Mouse (Mus musculus): ENCODE data around the gene Creb5. TPM values are rescaled to one million over a fixed set of nuclear protein-coding genes. Genes with fewer than 3 reads are reported as not detected.

The Creb5 gene
- total RNA-seq (2022): 1 to 10 TPM; 4.2 to 7.4 (median 5.0) TPM

DNA sequence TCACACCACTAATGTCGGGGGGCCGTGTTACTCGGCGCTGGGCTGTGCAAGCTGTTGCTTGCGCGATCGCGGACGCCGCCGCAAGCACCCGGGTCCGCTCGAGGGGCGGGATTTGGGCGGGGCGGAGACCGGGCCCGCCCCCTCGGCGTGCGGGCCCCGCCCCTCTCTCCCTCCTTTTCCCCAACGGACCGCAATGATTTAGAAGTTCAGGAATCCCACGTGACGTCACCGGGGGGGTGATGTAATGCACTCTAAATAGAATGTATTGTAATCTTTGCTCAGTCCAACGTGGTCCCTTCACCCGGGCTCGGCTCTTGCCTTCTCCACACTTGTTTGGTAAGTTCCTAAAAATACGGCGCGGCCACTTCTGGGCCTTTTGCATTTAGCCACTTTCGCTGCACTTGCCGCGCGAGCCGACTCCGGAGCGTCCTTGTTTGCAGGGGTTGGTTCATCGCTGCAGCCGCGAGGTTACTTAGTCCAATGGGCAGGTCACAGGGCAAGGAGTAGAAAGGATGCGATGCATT, at the start of gene Creb5:
Gene Creb5 (plus strand): TSS at position 233 of the 524 bp plus-strand sequence.
- DNase-seq (ENCODE audit: low spot score in 2 of 2): peak; percentile 67 to 72

DNA sequence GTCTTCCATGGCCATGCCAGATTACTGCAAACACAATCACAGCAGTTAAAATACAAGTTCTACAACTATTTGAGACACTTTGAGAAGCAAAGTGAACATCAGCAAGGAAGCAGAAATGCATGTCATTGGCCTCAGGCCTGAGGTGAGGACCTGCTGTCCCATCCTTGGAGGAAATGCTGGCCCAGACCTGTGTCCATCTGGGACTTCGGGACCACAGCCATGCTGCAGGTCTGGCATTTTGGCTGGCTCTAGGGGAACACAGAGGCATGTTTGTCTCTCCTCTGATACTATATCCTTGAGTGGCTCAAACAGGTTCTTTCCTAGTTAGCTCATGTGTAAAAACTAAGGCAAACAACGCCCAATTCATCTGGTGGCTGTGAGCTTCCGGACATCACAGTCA, 27.2 kb upstream of the Creb5 start:
- DNase-seq (ENCODE audit: low spot score in 2 of 2): no peak

DNA sequence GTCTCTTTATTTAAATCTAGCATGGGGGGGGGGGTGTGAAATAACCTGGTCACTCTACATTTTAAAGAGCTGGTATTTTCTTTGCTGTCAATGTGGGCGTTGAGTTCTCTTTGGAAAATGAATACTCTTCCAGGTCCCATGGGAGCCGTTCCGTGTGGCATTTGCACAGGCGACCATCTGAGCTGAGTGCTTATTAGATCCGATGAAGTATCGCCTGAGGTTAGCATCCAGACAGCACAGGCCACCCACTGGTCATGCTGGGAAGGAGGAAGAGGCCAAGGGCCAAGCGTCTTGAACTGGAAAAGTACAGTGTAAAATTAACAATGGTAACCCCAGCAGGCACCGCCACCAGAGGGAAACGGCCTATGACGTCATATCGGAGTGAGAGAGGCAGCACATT, 24.7 kb upstream of the Creb5 start:
- no peak for DNase-seq (ENCODE audit: low spot score in 2 of 2)

DNA sequence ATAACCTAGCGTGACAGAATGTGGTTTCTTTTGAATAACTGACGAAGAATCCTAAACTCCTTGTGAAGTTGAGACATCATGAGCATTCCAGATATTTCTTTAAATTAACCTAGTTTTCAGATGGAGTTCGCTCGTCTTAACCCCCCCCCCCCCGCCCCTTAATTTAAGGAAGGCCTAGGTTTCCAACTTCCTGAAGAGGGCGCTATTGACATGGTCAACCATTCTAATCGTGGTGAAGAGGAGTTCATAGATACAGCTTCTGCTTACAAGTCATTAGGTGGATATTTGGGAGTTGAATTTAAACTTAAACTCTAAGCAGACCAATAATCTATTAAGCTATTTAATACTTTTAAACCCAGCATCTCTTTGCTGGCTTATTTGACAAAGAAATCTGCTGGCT, 20.0 kb upstream of the Creb5 start:
- no peak for DNase-seq (ENCODE audit: low spot score in 2 of 2)

DNA sequence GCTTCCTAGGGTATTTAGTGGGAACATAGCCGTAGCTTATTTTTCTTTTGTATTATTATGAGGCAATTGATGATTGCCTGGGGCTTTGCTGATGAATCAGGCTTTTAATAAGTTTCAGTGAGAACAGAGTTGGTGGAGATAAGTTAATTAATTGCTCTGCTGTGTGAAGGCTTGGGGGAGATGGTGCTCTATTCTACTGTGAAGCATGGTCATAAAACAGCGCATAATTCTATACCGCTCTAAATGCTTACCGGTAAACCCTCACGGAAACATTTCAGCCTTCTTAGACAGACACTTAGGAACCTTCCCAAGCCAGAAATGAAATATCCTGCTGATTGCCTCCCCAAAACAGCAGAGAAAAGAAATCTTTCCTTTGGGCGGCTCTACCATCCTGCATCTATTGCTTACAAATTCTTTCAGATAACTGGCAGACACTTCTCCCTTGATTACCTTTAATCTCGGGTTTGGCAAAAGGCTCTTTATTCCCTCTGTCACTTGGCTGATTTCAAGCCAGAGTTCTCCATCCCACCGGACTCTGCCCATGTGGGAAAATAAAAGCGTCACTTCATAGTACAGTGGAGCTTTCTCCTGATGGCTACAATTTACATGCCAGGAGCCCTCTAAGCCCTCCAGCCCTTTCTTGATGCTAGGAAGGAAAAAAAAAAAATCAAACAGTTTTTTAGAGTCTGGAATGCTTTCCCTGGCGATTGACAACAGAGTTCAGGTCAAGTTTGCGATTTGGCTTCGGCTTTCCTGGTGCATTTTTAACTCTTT, 19.2 kb upstream of the Creb5 start:
- DNase-seq (ENCODE audit: low spot score in 2 of 2): no peak

DNA sequence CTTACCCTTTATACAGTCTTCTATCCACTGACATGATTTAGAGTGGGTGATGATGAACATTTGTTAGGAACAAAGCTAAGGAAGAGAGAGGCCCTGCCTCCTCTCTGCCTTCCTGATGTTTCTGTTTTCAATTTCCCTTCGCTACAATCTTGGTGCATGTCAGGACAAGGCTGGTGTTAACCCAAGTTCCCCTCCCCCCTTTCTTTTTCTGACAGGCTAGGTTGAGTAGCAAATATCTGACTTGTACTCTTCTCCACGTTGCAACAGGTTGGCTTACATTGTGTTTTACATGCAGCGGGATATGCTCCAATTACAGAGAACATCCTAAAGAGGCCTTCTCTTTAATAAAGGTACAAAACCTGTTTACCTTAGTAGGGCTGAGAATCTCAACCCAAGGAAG, 15.9 kb upstream of the Creb5 start:
- no peak for DNase-seq (ENCODE audit: low spot score in 2 of 2)

DNA sequence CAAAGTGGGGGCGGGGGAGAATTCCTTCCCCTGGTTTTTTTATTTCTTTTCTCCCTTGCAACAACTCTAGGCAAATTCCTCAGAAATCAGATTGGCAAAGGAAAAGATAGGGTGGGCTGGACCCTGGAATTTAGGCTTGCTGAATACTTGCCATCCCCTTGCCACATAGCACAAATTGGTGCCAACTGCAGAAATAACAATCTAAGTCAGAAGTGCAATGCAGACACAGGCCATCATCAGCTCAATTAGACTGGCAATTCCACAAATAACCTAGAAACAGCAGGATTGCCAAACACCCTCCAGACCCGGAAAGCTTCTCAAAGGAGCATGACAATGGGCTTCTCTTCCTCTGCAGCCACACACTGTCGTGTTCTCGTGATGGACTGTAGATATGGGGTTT, 15.4 kb upstream of the Creb5 start:
- DNase-seq (ENCODE audit: low spot score in 2 of 2): no peak

DNA sequence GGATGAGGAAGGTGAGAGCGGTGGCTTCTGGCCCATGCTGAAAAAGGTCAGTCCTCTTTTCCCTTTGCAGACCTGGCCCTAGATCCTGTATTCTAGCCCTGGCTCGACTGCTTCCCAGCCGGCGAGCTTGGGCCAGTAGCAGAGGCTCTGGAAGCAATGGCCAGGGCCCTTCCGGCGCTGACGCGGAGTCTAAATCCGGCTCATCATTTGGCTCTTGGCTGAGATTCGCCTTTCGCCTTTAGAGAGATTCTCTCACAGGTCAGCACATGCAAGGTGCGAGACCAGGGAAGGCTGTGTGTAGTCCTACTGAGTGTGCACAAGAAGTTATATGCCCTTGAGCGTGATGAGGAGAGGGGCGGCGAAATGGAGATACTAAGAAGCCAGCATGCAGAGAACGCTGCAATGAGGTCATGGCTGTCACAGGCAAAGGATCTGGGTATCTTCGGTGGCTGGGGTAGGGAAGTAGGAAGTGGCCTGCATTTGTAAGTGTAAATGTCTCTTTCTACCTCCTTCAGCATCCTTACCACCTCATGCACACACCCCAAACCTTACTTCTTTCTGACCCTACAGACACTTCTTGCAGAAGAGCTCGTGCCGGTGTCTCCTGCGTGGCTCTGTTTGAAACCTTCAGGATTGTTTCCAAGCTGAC, 557 bp upstream of the Creb5 start:
- DNase-seq (ENCODE audit: low spot score in 2 of 2): no peak

DNA sequence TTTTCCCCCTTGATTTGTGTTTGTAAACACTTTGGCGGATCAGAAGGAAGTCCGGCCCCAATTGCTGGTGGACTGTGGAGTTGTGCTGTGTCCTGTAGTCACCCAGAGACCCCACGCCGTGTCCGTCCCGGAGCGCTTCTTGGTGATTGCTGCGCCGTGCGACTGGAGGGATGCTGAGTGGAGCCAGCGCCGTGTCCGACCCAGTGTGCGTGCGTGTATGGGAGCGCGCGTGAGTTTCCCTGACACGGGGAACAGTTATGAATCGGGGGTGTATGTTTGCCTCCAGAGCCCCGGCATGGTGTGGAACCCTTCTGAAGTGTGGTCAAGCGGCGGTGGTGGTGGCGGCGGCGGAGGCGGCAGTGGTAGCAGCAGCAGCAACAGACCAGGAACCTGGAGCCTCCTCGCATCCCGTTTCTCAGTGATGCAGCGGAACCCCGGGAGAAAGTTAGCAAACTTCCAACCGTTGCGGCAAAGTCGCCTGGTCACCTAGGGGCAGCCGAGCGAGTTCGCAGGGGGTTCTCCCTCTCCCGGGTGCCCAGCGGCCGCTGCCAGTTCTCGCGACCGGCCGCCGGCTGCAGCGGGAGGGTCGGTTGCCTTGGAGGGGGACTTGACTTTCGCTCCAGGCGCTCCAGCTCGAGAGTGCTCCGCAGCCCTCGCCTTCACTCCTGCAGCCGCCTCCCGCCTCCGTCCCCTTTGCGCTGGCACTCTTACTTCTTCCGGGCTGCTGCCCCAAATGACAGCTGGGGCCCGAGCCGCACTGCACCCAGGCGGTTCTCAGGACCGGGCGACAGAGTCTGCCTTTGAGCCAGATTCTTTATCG, 702 bp downstream of the Creb5 start:
- peak in 1 of 2 experiments; percentile 6 for DNase-seq (ENCODE audit: low spot score in 2 of 2)

DNA sequence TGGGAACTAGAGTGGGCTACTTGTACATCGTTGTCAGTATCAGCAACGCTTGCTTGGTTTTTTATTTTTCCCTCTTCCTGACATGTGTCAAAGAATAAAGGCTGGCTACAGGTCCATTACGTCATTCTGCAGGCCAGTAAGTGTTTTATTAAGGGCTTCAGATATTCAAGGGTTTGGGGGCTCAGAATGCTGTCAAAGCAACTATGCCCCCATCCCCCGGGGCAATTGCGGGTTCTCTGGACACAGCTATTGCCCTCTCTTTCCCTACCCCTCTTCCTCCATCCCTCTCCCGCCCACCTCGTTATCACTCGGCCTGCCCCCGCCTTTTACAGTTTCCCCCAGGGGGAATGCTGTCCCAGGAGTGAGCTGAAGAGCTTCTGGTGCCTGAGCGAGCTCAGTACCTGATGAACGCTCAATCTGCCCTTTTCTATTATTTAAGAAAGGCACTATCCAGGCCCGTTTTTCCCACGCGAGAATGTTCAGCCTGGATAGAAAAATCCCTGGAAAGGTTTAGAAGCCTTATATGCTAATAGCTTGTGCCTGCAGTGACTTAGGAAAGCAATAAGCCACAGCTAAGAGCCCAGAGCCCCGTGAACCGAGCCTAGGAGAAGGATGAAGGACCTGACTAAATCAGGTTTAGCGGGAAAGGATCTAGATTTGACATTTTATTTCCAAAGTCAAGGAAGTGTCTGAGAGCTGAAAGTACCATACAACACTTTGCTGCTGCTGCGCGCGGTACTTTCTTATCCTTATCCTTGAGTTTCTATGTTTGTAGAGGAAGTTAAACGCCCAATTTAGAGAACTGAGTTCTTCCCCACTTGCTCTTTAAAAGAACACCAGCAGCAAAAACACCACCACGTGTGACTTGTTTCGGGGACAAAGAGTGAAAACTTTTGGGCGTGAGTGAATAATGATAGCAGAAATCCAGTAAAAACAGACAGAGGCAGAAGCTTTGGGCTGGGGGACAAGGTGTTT, 1.8 kb downstream of the Creb5 start:
- DNase-seq (ENCODE audit: low spot score in 2 of 2): no peak

DNA sequence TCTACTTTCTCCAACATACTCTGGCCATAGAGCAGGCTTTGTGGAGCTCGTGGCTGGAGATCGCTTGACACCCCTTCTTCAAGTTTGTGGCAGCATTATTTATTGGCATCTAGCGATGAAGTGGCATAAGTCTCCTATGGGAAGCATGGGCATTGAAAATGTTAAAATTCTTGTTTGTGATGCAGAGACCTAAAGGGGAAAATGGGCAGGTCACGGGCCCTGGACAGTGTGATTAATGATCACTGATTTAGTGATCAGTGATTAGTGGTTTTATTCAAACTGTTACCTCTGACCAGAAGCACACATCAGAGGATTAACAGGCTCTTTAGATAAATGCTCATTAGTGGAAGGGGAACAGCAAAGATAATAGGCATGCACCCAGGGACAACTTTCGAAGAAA, 2.6 kb downstream of the Creb5 start:
- no peak for DNase-seq (ENCODE audit: low spot score in 2 of 2)

DNA sequence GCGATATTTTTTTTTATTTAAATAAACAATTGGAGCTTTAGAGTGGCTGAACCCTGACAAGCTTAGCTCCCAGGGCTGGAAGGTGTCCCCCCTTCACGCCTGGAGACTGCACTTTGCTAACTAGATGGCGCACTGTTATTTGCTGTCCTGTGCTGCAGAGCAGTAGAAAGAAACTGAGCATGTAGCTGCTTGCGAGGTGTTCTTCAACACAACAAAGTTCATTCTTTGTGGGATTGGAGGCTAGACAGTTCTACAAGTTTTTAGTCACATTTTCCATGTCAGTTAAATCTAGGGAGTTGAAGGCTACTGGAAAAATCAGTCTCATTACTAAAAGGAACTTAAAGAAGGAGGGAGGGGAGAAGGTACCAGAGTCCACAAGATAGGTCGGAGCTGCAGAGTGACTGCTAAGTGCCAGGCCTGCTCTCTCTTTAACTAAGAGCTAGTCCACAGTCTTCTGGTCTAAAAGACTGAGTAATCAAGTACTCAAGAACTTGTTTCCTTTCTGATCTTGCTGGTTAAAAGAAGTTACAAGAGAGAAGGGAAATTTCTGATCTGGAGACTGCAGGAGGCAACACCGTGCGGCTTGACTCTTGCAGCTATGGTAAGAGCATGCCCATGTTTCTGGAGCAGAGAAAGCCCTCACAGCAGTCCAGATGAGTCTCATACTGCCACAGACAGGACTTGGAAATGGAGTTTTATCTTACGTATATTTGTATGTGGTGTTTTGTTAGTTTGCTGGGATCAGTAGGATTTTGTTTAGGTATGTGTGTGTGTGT, 3.3 kb downstream of the Creb5 start:
- DNase-seq (ENCODE audit: low spot score in 2 of 2): no peak

DNA sequence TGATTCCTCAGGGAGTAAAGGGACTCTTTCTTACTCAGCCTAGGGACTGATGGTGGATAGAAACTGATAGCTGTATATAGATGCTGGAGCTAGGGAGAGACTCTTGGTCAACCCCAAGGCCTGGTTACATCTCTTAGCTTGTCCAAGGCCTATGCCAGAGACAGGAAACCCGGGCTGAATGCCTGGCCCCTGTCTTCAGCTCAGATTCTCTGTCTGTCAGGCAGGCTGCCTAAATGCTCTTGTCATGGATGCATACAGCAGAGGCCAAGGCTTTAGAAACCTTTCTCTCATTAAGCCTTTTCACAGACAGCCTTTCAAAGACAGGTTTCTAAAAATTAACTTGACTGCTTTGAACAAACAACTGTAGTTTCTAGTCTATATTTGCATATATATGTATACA, 5.9 kb downstream of the Creb5 start:
- DNase-seq (ENCODE audit: low spot score in 2 of 2): no peak

DNA sequence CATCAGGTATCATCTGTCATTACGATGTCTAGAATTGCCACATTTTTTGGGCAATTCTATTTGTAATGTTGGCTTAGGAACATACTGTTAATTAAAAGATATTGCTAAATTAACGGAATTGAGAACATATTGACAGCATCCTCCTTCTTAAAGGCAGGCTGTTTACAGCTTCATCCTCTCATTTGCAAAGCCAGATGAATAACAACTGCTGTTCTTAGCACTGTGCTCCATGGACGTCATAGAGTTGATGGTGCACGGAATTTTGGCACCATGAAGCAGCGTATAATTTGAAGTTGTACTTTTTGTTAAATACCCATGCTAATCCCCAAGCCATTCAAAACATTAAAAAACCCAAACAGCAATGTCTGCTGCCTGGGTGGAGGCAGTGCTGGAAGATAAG, 10.8 kb downstream of the Creb5 start:
- no peak for DNase-seq (ENCODE audit: low spot score in 2 of 2)

DNA sequence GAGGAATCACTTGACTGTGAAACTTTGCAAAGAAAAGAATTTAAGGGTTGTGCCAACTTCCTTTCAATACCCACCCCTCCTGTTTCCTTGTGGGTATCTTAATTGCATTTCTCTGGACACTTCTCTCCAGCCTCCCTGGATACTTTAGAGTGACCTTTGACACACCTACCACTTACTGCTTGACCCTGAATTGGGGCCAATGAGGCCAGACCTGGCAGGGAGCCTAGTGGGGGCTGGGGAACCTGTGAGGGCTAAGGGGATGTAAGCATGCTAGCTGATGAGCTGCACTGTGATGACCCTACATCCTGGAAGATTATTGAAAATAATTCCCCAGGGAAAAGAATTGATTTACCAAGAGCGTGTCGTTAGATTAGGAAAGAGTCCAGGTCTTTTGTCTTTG, 17.1 kb downstream of the Creb5 start:
- no peak for DNase-seq (ENCODE audit: low spot score in 2 of 2)

DNA sequence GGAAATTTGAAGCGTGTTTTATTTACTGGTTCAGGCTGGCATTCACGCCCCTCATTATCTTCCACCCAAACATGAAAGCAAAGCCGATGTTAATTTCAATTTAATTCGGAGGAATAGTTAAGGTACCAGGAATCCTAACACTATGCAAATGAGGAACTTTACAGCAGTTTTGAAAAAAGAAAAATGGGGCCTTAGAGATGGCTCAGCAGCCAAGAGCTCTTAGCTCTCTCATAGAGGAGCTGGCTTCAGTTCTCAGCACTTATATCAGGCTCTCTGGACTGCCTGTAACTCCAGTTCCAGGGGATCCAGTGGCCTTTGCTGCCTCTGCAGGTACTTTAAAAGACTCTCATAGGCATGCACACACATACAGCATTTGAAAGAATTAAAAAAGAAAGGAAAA, 19.1 kb downstream of the Creb5 start:
- DNase-seq (ENCODE audit: low spot score in 2 of 2): no peak

DNA sequence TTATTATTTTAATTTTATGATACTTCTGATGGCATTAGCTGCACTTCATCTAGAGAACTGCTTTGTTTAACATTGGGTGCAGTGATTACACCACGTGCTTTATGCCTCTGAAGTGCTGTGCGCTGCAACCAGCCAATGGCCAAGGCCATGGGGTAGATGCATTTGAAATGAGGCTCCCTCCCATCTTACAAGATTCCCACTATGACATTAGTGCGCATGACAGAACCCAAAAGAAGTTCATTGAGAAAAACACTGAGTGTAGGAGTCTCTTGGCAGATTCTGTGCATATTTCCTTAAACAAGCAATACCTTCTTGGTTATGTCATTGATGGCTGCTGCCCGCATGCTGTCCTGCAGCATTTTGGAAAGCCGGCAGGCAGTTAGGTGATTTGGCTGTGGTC, 19.6 kb downstream of the Creb5 start:
- no peak for DNase-seq (ENCODE audit: low spot score in 2 of 2)

DNA sequence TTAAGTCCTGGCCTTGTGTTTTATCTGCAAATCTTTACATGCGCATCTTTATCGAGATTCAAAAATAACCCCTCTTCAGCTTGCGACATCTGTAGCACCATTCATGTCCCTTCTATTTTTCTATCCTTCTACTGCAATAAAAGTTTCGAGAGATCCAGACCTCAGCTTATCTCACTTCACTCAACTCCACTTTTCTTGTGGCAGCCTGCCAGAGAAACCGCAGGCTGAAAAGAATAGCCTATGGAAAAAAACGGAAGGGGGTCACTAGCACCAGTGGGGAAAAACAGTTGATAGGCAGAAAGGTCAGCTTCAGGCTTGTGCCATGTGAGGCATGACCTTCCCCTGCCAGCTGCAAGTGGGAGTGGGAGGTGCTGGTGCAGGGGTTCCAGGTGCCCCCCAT, 21.6 kb downstream of the Creb5 start:
- no peak for DNase-seq (ENCODE audit: low spot score in 2 of 2)

DNA sequence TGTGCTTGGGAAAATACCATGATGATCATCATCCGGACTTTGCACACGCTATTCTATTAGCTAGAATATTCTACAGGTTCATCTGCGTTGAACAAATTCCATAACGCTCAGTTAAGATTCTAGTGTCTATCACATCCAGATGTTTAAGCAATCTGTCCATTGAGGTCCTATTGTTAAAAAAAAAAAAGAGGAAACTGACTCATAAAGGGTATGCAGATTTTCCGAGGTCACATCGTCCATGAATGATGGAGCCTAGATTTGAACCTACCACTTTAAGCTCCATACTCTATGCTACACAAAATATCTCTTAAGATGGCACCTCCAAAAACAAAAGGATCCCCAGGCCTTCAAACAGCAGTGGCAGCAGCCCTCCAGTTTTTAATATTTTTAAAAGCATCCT, 26.5 kb downstream of the Creb5 start:
- no peak for DNase-seq (ENCODE audit: low spot score in 2 of 2)

DNA sequence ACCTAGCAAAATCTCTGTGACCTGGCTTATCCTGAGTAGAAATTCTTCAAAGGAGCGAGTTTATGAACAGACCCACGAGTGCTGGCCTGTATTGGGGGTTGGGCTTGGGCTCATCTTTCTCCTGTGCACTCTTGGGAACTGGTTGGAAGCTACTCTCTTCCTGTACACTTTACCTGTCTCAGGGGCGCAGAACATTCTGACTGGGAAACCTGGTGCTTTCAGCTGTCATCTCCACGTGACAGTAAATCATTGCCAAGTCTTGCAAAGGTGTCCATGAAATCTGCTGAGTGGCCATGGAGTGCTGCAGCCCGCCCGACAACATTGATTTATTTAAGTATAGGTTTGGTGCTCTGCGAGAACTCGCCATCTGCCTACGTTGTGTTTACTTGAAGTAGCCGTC, 27.1 kb downstream of the Creb5 start:
- DNase-seq (ENCODE audit: low spot score in 2 of 2): no peak

Measured in layer of hippocampus, adult 8-10 months (tissue).